Comparison of ENCODE assay signal across 7 mouse cellular contexts in genomic region chr8:125385519-125386150, GRCm38 (mm10).
DNase-seq lines count a peak whose midpoint lies in the region; ATAC-seq and TF ChIP-seq lines count a peak whose summit lies in the region.

No protein-coding gene starts in this region.

- no peaks in the 10 kb centered on the region for H3K27me3 ChIP-seq in intestine, postnatal 0 days (replicated peaks; ENCODE audit: control insufficient read depth, insufficient read depth, low read length)
- H3K27me3 ChIP-seq in midbrain, embryonic 11.5 days (ENCODE audit: control insufficient read depth, insufficient read depth, low read length) = no peaks in the 10 kb centered on the region

- H3K36me3 ChIP-seq in intestine, postnatal 0 days (ENCODE audit: control insufficient read depth, insufficient read depth) = no peaks in the 10 kb centered on the region
- H3K36me3 ChIP-seq in midbrain, embryonic 11.5 days (ENCODE audit: control insufficient read depth, insufficient read depth, low read length) = no peaks in the 10 kb centered on the region

- H3K27ac ChIP-seq in intestine, postnatal 0 days (ENCODE audit: low read depth, low read length) = no peak overlapping the region
- no peak overlapping the region for H3K27ac ChIP-seq in midbrain, embryonic 11.5 days (ENCODE audit: low read depth, low read length)

- no peak overlapping the region for H3K9ac ChIP-seq in intestine, postnatal 0 days (ENCODE audit: low read depth, low read length)
- no peak overlapping the region for H3K9ac ChIP-seq in midbrain, embryonic 11.5 days (ENCODE audit: low read length)

- intact Hi-C loops in left cerebral cortex, postnatal 4 days (cut with DNase I) = no loop called here

- WGBS in intestine, postnatal 0 days = 32% methylated on average over 6 of the region's 6 CpGs
- WGBS in midbrain, embryonic 11.5 days = 31% methylated on average over 6 of the region's 6 CpGs

- H3K4me3 ChIP-seq in intestine, postnatal 0 days (ENCODE audit: low read depth, low read length) = no peak overlapping the region
- H3K4me3 ChIP-seq in midbrain, embryonic 11.5 days (ENCODE audit: low read depth, low read length) = no peak overlapping the region

- ATAC-seq in intestine, postnatal 0 days = peak; percentile 33; the same call in 1 of the 2 replicates
- peak; percentile 75 for ATAC-seq in midbrain, embryonic 11.5 days (ENCODE audit: low FRiP score)

- no peak for TF ChIP-seq CTCF in intestine, postnatal 0 days (IDR thresholded peaks at IDR 0.05; ENCODE audit: low read depth)

- no peaks in the 10 kb centered on the region for H3K9me3 ChIP-seq in intestine, postnatal 0 days (ENCODE audit: control insufficient read depth)
- no peaks in the 10 kb centered on the region for H3K9me3 ChIP-seq in midbrain, embryonic 11.5 days (ENCODE audit: control insufficient read depth, low read length)

- H3K4me1 ChIP-seq in intestine, postnatal 0 days (replicated peaks; ENCODE audit: control insufficient read depth, insufficient read depth, low read length) = 0 out of 2 replicates have a peak, but pooled peaks cover 8% of the 10 kb centered on the region
- peaks cover 3% of the 10 kb centered on the region; the same call in 1 of the 2 replicates for H3K4me1 ChIP-seq in midbrain, embryonic 11.5 days (ENCODE audit: control insufficient read depth, insufficient read depth, low read length)

- DNase-seq in adrenal gland, postnatal 4 days (ENCODE audit: low spot score in 2 of 2) = peak; percentile 24 to 71
- DNase-seq in embryo, embryonic 10.5 days (ENCODE audit: low spot score) = peak; percentile 54
- DNase-seq in heart, adult 11 months = peak; percentile 99
- peak; percentile 95 for DNase-seq in left cerebral cortex, postnatal 4 days
- DNase-seq in midbrain, embryonic 11.5 days (ENCODE audit: low spot score, missing footprints) = peak; percentile 88
- DNase-seq in telencephalon, adult 2 months (ENCODE audit: low read depth, low spot score) = peak; percentile 76

- H3K4me2 ChIP-seq in intestine, postnatal 0 days (replicated peaks; ENCODE audit: low read depth) = no peak overlapping the region
- no peak overlapping the region for H3K4me2 ChIP-seq in midbrain, embryonic 11.5 days

Comparison
In these comparisons a context has a peak if more than half of its experiments do, and no peak if none do; other contexts are left out.
1. DNase-seq: peak in every context shown above with its lines; median percentile 99 in heart, adult 11 months; 95 in left cerebral cortex, postnatal 4 days; 88 in midbrain, embryonic 11.5 days; 76 in telencephalon, adult 2 months; 54 in embryo, embryonic 10.5 days; 48 in adrenal gland, postnatal 4 days.